Mouse (Mus musculus): ENCODE measurements around the gene Tnfrsf17. TPM values are rescaled to one million over a fixed set of nuclear protein-coding genes. Genes with fewer than 3 reads are reported as not detected.

Gene Tnfrsf17
- total and polyA plus RNA-seq, 3 experiments, result not detected

DNA sequence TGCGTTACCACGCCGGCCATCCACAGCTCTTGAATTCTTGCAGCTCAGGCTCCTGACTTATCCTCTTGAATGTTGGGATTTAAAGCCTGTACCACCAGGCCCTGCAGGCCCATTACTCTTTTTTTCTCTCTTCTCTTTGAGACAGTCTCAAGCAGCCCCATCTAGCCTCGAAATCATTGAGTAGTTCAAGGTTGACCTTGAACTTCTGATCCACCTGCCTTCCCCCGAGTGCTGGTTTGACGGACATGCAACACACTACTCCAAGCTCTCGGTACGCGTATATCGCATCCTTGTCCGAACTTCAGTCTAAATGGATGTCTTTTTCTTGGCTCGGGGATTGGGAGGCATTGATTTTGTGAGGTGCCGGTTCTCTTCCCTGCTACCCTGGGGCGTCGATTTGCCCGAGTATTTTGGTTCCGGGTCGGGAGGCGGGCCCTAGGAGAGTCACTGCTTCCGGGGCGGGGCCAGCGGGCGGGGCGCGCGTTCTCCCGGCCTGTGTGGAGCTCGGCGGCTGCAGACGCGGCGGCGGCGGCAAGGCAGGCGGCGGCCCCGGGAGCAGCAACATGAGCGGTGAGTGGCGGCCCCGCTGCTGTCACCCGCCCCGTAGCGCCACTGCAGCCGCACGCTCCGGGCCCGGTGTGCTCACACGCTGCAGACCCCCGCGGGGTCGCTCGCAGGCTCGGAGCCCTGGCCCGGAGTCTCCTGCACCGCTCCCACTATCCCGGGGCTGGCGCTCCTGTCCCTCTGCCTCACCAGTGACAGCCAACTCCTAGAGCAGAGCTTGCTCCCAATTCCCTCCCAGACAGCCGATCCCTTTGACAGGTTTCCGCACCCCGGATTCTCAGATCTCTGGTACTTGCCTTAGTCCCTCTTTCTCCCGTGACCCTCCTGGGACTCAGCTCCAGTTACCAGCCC lies 9.1 kb downstream of the Tnfrsf17 start, which contains the start of gene Snx29:
Gene Snx29, plus strand, starts transcription at position 500 of the 915 bp plus-strand sequence.
- TF ChIP-seq POLR2AphosphoS2 (IDR thresholded peaks at IDR 0.05; ENCODE audit: low read length) (no peak), POLR2A (IDR thresholded peaks at IDR 0.05; ENCODE audit: control insufficient read depth in 1 of 2, insufficient read depth in 1 of 2, low read depth in 1 of 2, low read length in 2 of 2, poor library complexity in 1 of 2) (peak; percentile 58 to 74; a peak in 2 of 4 replicates), ZMIZ1 (IDR thresholded peaks at IDR 0.05; ENCODE audit: low read depth, low read length) (0 out of 2 replicates have a peak, but pooled peaks have one; percentile 65), CHD2 (IDR thresholded peaks at IDR 0.05; ENCODE audit: low read length) (peak; percentile 47; the same call in 1 of the 2 replicates), UBTF (IDR thresholded peaks at IDR 0.05; ENCODE audit: borderline replicate concordance, insufficient read depth, low read depth, low read length) (peak; percentile 52; the same call in 1 of the 2 replicates), NRF1 (IDR thresholded peaks at IDR 0.05; ENCODE audit: insufficient read depth, low read depth, low read length, poor library complexity, severe bottlenecking) (0 out of 2 replicates have a peak, but pooled peaks have one; percentile 13), ETS1 (IDR thresholded peaks at IDR 0.05; ENCODE audit: low read depth, low read length) (no peak), POLR2AphosphoS5 (IDR thresholded peaks at IDR 0.05; ENCODE audit: borderline replicate concordance, low read depth, low read length) (no peak), GABPA (IDR thresholded peaks at IDR 0.05; ENCODE audit: low read depth, low read length) (no peak), ELF1 (IDR thresholded peaks at IDR 0.05; ENCODE audit: low read depth, low read length) (peak; percentile 71), TBP (IDR thresholded peaks at IDR 0.05; ENCODE audit: low read depth, low read length) (no peak), EP300 (IDR thresholded peaks at IDR 0.05; ENCODE audit: low read depth in 1 of 2, low read length in 2 of 2) (no peak), E2F4 (IDR thresholded peaks at IDR 0.05; ENCODE audit: borderline replicate concordance, low read depth, low read length) (no peak), NELFE (IDR thresholded peaks at IDR 0.05; ENCODE audit: low read depth, low read length) (peak; percentile 56; the same call in 1 of the 2 replicates), MAZ (IDR thresholded peaks at IDR 0.05; ENCODE audit: low read depth, low read length) (peak; percentile 63; the same call in 1 of the 2 replicates), MAFK (IDR thresholded peaks at IDR 0.05; ENCODE audit: borderline replicate concordance, low read depth, low read length) (no peak), ZNF384 (IDR thresholded peaks at IDR 0.05; ENCODE audit: low read depth, low read length) (no peak; the same call in 1 of the 2 replicates), CTCF (IDR thresholded peaks at IDR 0.05 in 2 of 3, conservative IDR thresholded peaks at IDR 0.05 in 1 of 3; ENCODE audit: control insufficient read depth in 1 of 3, insufficient read depth in 1 of 3, low read depth in 2 of 3, low read length in 3 of 3, poor library complexity in 1 of 3, severe bottlenecking in 1 of 3) (no peak), USF2 (IDR thresholded peaks at IDR 0.05; ENCODE audit: borderline replicate concordance in 1 of 2, insufficient read depth in 1 of 2, low read depth in 1 of 2, low read length in 2 of 2) (no peak), HCFC1 (IDR thresholded peaks at IDR 0.05; ENCODE audit: low read depth, low read length) (peak; percentile 89), SIN3A (IDR thresholded peaks at IDR 0.05; ENCODE audit: low read length) (peak; percentile 86), GATA1 (IDR thresholded peaks at IDR 0.05; ENCODE audit: low read depth, low read length) (no peak), TCF12 (IDR thresholded peaks at IDR 0.05; ENCODE audit: low read depth, low read length) (peak; percentile 10; the same call in 1 of the 2 replicates), MEF2A (IDR thresholded peaks at IDR 0.05; ENCODE audit: extremely low read depth, insufficient replicate concordance, low read depth, low read length, poor library complexity, severe bottlenecking) (no peak), BHLHE40 (IDR thresholded peaks at IDR 0.05; ENCODE audit: borderline replicate concordance, low read depth, low read length) (no peak), SMC3 (IDR thresholded peaks at IDR 0.05; ENCODE audit: low read depth, low read length) (0 out of 2 replicates have a peak, but pooled peaks have one; percentile 0), MXI1 (IDR thresholded peaks at IDR 0.05; ENCODE audit: low read depth, low read length) (peak; percentile 74; the same call in 1 of the 2 replicates)
- no peaks in the 10 kb centered on the region for H3K9me3 ChIP-seq (replicated peaks; ENCODE audit: insufficient read depth, low read length)
- H3K4me1 ChIP-seq (ENCODE audit: control insufficient read depth in 1 of 2, insufficient read depth in 2 of 2, low read length in 2 of 2), result peaks cover 0 to 7% of the 10 kb centered on the region in 2 experiments; a peak in 3 of 4 replicates
- H3K9ac ChIP-seq (ENCODE audit: control insufficient read depth, low read depth, low read length, poor library complexity, severe bottlenecking), result peak within 1 kb of the TSS; percentile 73
- H3K27me3 ChIP-seq (ENCODE audit: control insufficient read depth in 1 of 2, insufficient read depth in 2 of 2, low read length in 2 of 2), result peaks cover 0 to 1% of the 10 kb centered on the region in 2 experiments; a peak in 2 of 4 replicates
- DNase-seq (ENCODE audit: low read depth, low spot score), result peak; percentile 93
- H3K79me2 ChIP-seq (ENCODE audit: control insufficient read depth, insufficient read depth, low read length, poor library complexity), result no peaks in the 10 kb centered on the region; the same call in 1 of the 2 replicates
- H3K27ac ChIP-seq (ENCODE audit: control insufficient read depth, low read depth, low read length), result no peak within 1 kb of the TSS
- H3K36me3 ChIP-seq (ENCODE audit: control insufficient read depth in 1 of 2, insufficient read depth in 2 of 2, low read length in 2 of 2), result peaks cover 0 to 5% of the 10 kb centered on the region in 2 experiments; a peak in 1 of 4 replicates
- H3K4me3 ChIP-seq (ENCODE audit: control insufficient read depth in 1 of 2, insufficient read depth in 1 of 2, low read depth in 2 of 2, low read length in 2 of 2), result peak within 1 kb of the TSS; percentile 85 to 98

All from MEL (cell line).